11 mouse cellular contexts compared by ENCODE assay signal in genomic region chr17:70988337-70988767, GRCm38 (mm10). TPM values are rescaled to one million over a fixed set of nuclear protein-coding genes. Genes with fewer than 3 reads are reported as not detected.
DNase-seq lines count a peak whose midpoint lies in the region; ATAC-seq lines count a peak whose summit lies in the region.
"Had no signal": no experiment of that assay in that cellular context is flagged by ENCODE, and none has a peak within 500 bp of the region (broad histone marks: within the 10 kb centered on the region; RNA-seq: fewer than 3 reads in every experiment).

No protein-coding gene starts in this region.

- peaks cover 35% of the 10 kb centered on the region for H3K4me1 ChIP-seq in forebrain, embryonic 13.5 days
- H3K4me1 ChIP-seq in forebrain, embryonic 10.5 days, result peaks cover 43% of the 10 kb centered on the region
- peaks cover 47% of the 10 kb centered on the region for H3K4me1 ChIP-seq in megakaryocyte, embryonic 14.5 days
- peaks cover 40% of the 10 kb centered on the region for H3K4me1 ChIP-seq in kidney, embryonic 16.5 days (ENCODE audit: insufficient read depth, low read length)
- H3K4me1 ChIP-seq in stomach, embryonic 16.5 days (ENCODE audit: control insufficient read depth, insufficient read depth, low read length), result peaks cover 34% of the 10 kb centered on the region; the same call in 1 of the 2 replicates

- no peak for ATAC-seq in forebrain, embryonic 13.5 days
- no peak for ATAC-seq in megakaryocyte, adult 5-6 weeks (ENCODE audit: poor library complexity, severe bottlenecking)
- peak; percentile 43 for ATAC-seq in kidney, embryonic 16.5 days (ENCODE audit: low FRiP score, low TSS enrichment)
- peak; percentile 19; the same call in 1 of the 2 replicates for ATAC-seq in stomach, embryonic 16.5 days (ENCODE audit: insufficient read depth, low FRiP score)
- ATAC-seq in megakaryocyte progenitor cell, adult 5-6 weeks (replicated peaks; ENCODE audit: poor library complexity), result no peak

- H3K4me3 ChIP-seq in forebrain, embryonic 13.5 days, result no peak overlapping the region
- H3K4me3 ChIP-seq in forebrain, embryonic 10.5 days, result no peak overlapping the region
- H3K4me3 ChIP-seq in megakaryocyte, embryonic 14.5 days (replicated peaks), result peak overlapping the region; percentile 12
- H3K4me3 ChIP-seq in kidney, embryonic 16.5 days (ENCODE audit: low read length), result peak overlapping the region; percentile 94; the same call in 1 of the 2 replicates
- H3K4me3 ChIP-seq in stomach, embryonic 16.5 days (replicated peaks; ENCODE audit: low read length), result 0 out of 2 replicates have a peak overlapping the region, but pooled peaks have one; percentile 5

- WGBS in forebrain, embryonic 13.5 days, result 91% methylated on average over 12 of the region's 12 CpGs
- WGBS in forebrain, embryonic 10.5 days, result 94% methylated on average over 12 of the region's 12 CpGs
- WGBS in kidney, embryonic 16.5 days, result 71% methylated on average over 12 of the region's 12 CpGs
- WGBS in stomach, embryonic 16.5 days, result 67% methylated on average over 12 of the region's 12 CpGs

- peak overlapping the region; percentile 72; the same call in 1 of the 2 replicates for H3K4me2 ChIP-seq in forebrain, embryonic 13.5 days
- H3K4me2 ChIP-seq in kidney, embryonic 16.5 days (replicated peaks; ENCODE audit: low read depth, low read length), result peak overlapping the region; percentile 81
- H3K4me2 ChIP-seq in stomach, embryonic 16.5 days (ENCODE audit: low read depth, low read length), result peak overlapping the region; percentile 72

- H3K9ac ChIP-seq in forebrain, embryonic 13.5 days, result 0 out of 2 replicates have a peak overlapping the region, but pooled peaks have one; percentile 5
- peak overlapping the region; percentile 9; the same call in 1 of the 2 replicates for H3K9ac ChIP-seq in kidney, embryonic 16.5 days (replicated peaks; ENCODE audit: low read length)
- H3K9ac ChIP-seq in stomach, embryonic 16.5 days (ENCODE audit: low read length), result 0 out of 2 replicates have a peak overlapping the region, but pooled peaks have one; percentile 11

- H3K9me3 ChIP-seq in forebrain, embryonic 13.5 days (replicated peaks), result no peaks in the 10 kb centered on the region
- no peaks in the 10 kb centered on the region for H3K9me3 ChIP-seq in forebrain, embryonic 10.5 days
- no peaks in the 10 kb centered on the region for H3K9me3 ChIP-seq in megakaryocyte, embryonic 14.5 days
- H3K9me3 ChIP-seq in kidney, embryonic 16.5 days (ENCODE audit: low read length), result no peaks in the 10 kb centered on the region
- H3K9me3 ChIP-seq in stomach, embryonic 16.5 days (replicated peaks; ENCODE audit: control insufficient read depth, low read length), result no peaks in the 10 kb centered on the region

- no peak for DNase-seq in forebrain, embryonic 10.5 days (ENCODE audit: extremely low spot score, low spot score)
- DNase-seq in ovary, postnatal 10 days (ENCODE audit: low spot score), result no peak
- DNase-seq: adrenal gland, adult 2 months; cerebellum, adult 11-12 months; thymus, postnatal 4 days had no signal

- H3K27ac ChIP-seq in forebrain, embryonic 13.5 days, result no peak overlapping the region
- H3K27ac ChIP-seq in forebrain, embryonic 10.5 days, result no peak overlapping the region
- H3K27ac ChIP-seq in kidney, embryonic 16.5 days (ENCODE audit: low read length), result peak overlapping the region; percentile 64
- H3K27ac ChIP-seq in stomach, embryonic 16.5 days (ENCODE audit: low read length), result peak overlapping the region; percentile 35; the same call in 1 of the 2 replicates

- H3K27me3 ChIP-seq in forebrain, embryonic 13.5 days, result no peaks in the 10 kb centered on the region
- H3K27me3 ChIP-seq in forebrain, embryonic 10.5 days (ENCODE audit: poor library complexity, severe bottlenecking), result no peaks in the 10 kb centered on the region
- H3K27me3 ChIP-seq in megakaryocyte, embryonic 14.5 days (replicated peaks), result no peaks in the 10 kb centered on the region
- no peaks in the 10 kb centered on the region for H3K27me3 ChIP-seq in kidney, embryonic 16.5 days (ENCODE audit: insufficient read depth, low read length)
- H3K27me3 ChIP-seq in stomach, embryonic 16.5 days (ENCODE audit: control insufficient read depth, insufficient read depth, low read length), result no peaks in the 10 kb centered on the region

- H3K36me3 ChIP-seq in forebrain, embryonic 13.5 days (ENCODE audit: poor library complexity, severe bottlenecking), result peaks cover 15% of the 10 kb centered on the region; the same call in 1 of the 2 replicates
- H3K36me3 ChIP-seq in forebrain, embryonic 10.5 days (replicated peaks), result peaks cover 62% of the 10 kb centered on the region
- H3K36me3 ChIP-seq in megakaryocyte, embryonic 14.5 days (replicated peaks; ENCODE audit: low read length), result peaks cover 74% of the 10 kb centered on the region
- H3K36me3 ChIP-seq in kidney, embryonic 16.5 days (ENCODE audit: insufficient read depth, low read length), result peaks cover 28% of the 10 kb centered on the region
- peaks cover 9% of the 10 kb centered on the region; the same call in 1 of the 2 replicates for H3K36me3 ChIP-seq in stomach, embryonic 16.5 days (ENCODE audit: control insufficient read depth, insufficient read depth, low read length)

RNA-seq across cellular contexts. Expression of gene Myom1, which starts 14.1 kb away (rescaled TPM):
- polyA plus RNA-seq in forebrain, embryonic 13.5 days (2015; fragmentation: Nextera tagmentation; extraction: Ambion mirVana), result 1.2 and 1.3 TPM in 2 replicates
- 1.6 and 2.2 TPM in 2 replicates for polyA plus RNA-seq in forebrain, embryonic 10.5 days (2016; fragmentation: Nextera tagmentation; extraction: Ambion mirVana)
- 8.2 and 12.3 TPM in 2 replicates for polyA plus RNA-seq in megakaryocyte, embryonic 14.5 days (2012; ENCODE audit: insufficient read depth, low replicate concordance)
- total RNA-seq in megakaryocyte, adult 5-6 weeks (2015), result 0.07 and 0.11 TPM in 2 replicates
- 0.44 and 0.69 TPM in 2 replicates for total RNA-seq in megakaryocyte, adult 5-6 weeks (2017)
- 4.5 and 4.7 TPM in 2 replicates for polyA plus RNA-seq in kidney, embryonic 16.5 days (2015; fragmentation: Nextera tagmentation; extraction: Ambion mirVana)
- 15.7 and 21.1 TPM in 2 replicates for polyA plus RNA-seq in stomach, embryonic 16.5 days (2015; fragmentation: Nextera tagmentation; extraction: Ambion mirVana)
- total RNA-seq in megakaryocyte progenitor cell, adult 5-6 weeks (2015), result 0.20 and 0.30 TPM in 2 replicates
- total RNA-seq in megakaryocyte progenitor cell, adult 5-6 weeks (2017), result 0.33 and 0.34 TPM in 2 replicates

RNA-seq across cellular contexts. Expression of gene Myl12a, which starts 14.3 kb away (rescaled TPM):
- 189 and 196 TPM in 2 replicates for polyA plus RNA-seq in forebrain, embryonic 13.5 days (2015; fragmentation: Nextera tagmentation; extraction: Ambion mirVana)
- 408 and 417 TPM in 2 replicates for polyA plus RNA-seq in forebrain, embryonic 10.5 days (2016; fragmentation: Nextera tagmentation; extraction: Ambion mirVana)
- polyA plus RNA-seq in megakaryocyte, embryonic 14.5 days (2012; ENCODE audit: insufficient read depth, low replicate concordance), result 12.3 and 26.2 TPM in 2 replicates
- total RNA-seq in megakaryocyte, adult 5-6 weeks (2015), result 445 and 515 TPM in 2 replicates
- total RNA-seq in megakaryocyte, adult 5-6 weeks (2017), result 230 and 278 TPM in 2 replicates
- polyA plus RNA-seq in kidney, embryonic 16.5 days (2015; fragmentation: Nextera tagmentation; extraction: Ambion mirVana), result 680 and 696 TPM in 2 replicates
- 524 and 584 TPM in 2 replicates for polyA plus RNA-seq in stomach, embryonic 16.5 days (2015; fragmentation: Nextera tagmentation; extraction: Ambion mirVana)
- total RNA-seq in megakaryocyte progenitor cell, adult 5-6 weeks (2015), result 307 and 338 TPM in 2 replicates
- total RNA-seq in megakaryocyte progenitor cell, adult 5-6 weeks (2017), result 150 and 188 TPM in 2 replicates

Comparison
In these comparisons a context has a peak if more than half of its experiments do, and no peak if none do; other contexts are left out.
1. ATAC-seq: peak in kidney, embryonic 16.5 days (single experiment) and stomach, embryonic 16.5 days (single experiment); none in forebrain, embryonic 13.5 days (single experiment), megakaryocyte, adult 5-6 weeks (single experiment) and megakaryocyte progenitor cell, adult 5-6 weeks (single experiment).
2. H3K27ac ChIP-seq: peak in kidney, embryonic 16.5 days (single experiment) and stomach, embryonic 16.5 days (single experiment); none in forebrain, embryonic 13.5 days (single experiment) and forebrain, embryonic 10.5 days (single experiment).
3. H3K4me3 ChIP-seq: peak in megakaryocyte, embryonic 14.5 days (single experiment), kidney, embryonic 16.5 days (single experiment) and stomach, embryonic 16.5 days (single experiment); none in forebrain, embryonic 13.5 days (single experiment) and forebrain, embryonic 10.5 days (single experiment).
4. Peak in every context shown above with its lines, with median percentiles within 50 percentile points of each other: H3K4me2 ChIP-seq and H3K9ac ChIP-seq.